Mouse (Mus musculus) bone marrow, adult 2 months (tissue): ENCODE results near the gene Gm49510.

Experiments
- CTCF ChIP-seq: fragments of 200-500 bp; IDR thresholded peaks from 2 replicates; pipeline ENCODE4 v1.5.1; 2011; ENCODE audit warnings: low read length, control low read depth; ENCODE audit not compliant: control insufficient read depth, insufficient read depth
- POLR2A ChIP-seq: fragments of 200-500 bp; IDR thresholded peaks from 2 replicates; pipeline ENCODE4 v1.6.1; 2011; ENCODE audit warnings: low read depth, mild to moderate bottlenecking, control low read depth, low read length, borderline replicate concordance; ENCODE audit not compliant: control insufficient read depth

- TF ChIP-seq CTCF (peak; percentile 55; the same call in 1 of the 2 replicates), POLR2A (peak; percentile 25; the same call in 1 of the 2 replicates)
These were observed 23.2 kb upstream of the Gm49510 start for GRCm38 (mm10) chr15:78876258-78876696.
